Mouse (Mus musculus) limb, embryonic 14.5 days (tissue): ENCODE measurements around the gene Pde3a. TPM values are rescaled to one million over a fixed set of nuclear protein-coding genes. Genes with fewer than 3 reads are reported as not detected.

Source experiments
- ATAC-seq: fragments of 200-750 bp; cut with Nextera tagmentation; 2 replicates; pipeline ENCODE4 v1.8.0; 2017; ENCODE audit warnings: low read depth, moderate number of reproducible peaks, moderate TSS enrichment; ENCODE audit not compliant: low FRiP score
- DNase-seq: peaks from one replicate; pipeline ENCODE4 v3.0.0-alpha.2; 2015; ENCODE audit warnings: low spot score
- H3K27ac ChIP-seq: fragments of 300-500 bp; sonication (generic); replicated peaks from 2 replicates; pipeline ENCODE4 v1.5.1; 2014; ENCODE audit warnings: low read depth, mild to moderate bottlenecking, low read length, moderate library complexity, mixed read lengths
- H3K27me3 ChIP-seq: fragments of 300-500 bp; sonication (generic); 2 replicates; pipeline ENCODE4 v1.6.1; 2014; ENCODE audit warnings: low read length, mixed read lengths; ENCODE audit not compliant: control insufficient read depth, insufficient read depth
- H3K36me3 ChIP-seq: fragments of 300-500 bp; sonication (generic); 2 replicates; pipeline ENCODE4 v1.6.1; 2014; ENCODE audit warnings: mild to moderate bottlenecking, low read length, moderate library complexity, mixed read lengths; ENCODE audit not compliant: control insufficient read depth, insufficient read depth
- H3K4me1 ChIP-seq: fragments of 300-500 bp; sonication (generic); 2 replicates; pipeline ENCODE4 v1.6.1; 2014; ENCODE audit warnings: antibody characterized with exemption, low read length, mixed read lengths; ENCODE audit not compliant: control insufficient read depth, insufficient read depth
- H3K4me2 ChIP-seq: fragments of 300-500 bp; sonication (generic); replicated peaks from 2 replicates; pipeline ENCODE4 v1.6.1; 2014; ENCODE audit warnings: low read depth, mild to moderate bottlenecking, low read length, moderate library complexity; ENCODE audit not compliant: severe bottlenecking
- H3K4me3 ChIP-seq: fragments of 300-500 bp; sonication (generic); replicated peaks from 2 replicates; pipeline ENCODE4 v1.5.1; 2014; ENCODE audit warnings: low read length
- H3K9ac ChIP-seq: fragments of 300-500 bp; sonication (generic); 2 replicates; pipeline ENCODE4 v1.6.1; 2014; ENCODE audit warnings: mild to moderate bottlenecking, low read depth, low read length, moderate library complexity; ENCODE audit not compliant: severe bottlenecking
- H3K9me3 ChIP-seq: fragments of 300-500 bp; sonication (generic); 2 replicates; pipeline ENCODE4 v1.6.1; 2016; ENCODE audit warnings: low read length; ENCODE audit not compliant: control insufficient read depth
- POLR2A ChIP-seq: fragments of 200-500 bp; IDR thresholded peaks from 2 replicates; pipeline ENCODE4 v1.8.0; 2012; ENCODE audit warnings: inconsistent platforms, mild to moderate bottlenecking, moderate library complexity, borderline replicate concordance; ENCODE audit not compliant: insufficient read depth, insufficient read length; ENCODE audit errors: extremely low read depth
- WGBS: fragments of 180-500 bp; shearing (Covaris S2); extraction: QIAGEN DNeasy Blood & Tissue Kit; methylation state at CpG from one replicate; pipeline ENCODE4 v1.1.7; 2014; 5-methylcytosine and 5-hydroxymethylcytosine counted together
- polyA plus RNA-seq, 2 experiments: library from polyadenylated mRNA; depleted of rRNA in 1 of 2; stranded (reverse) in 1 of 2; unstranded in 1 of 2; fragments of >200 nt; fragmentation: Nextera tagmentation in 1 of 2; extraction: Ambion mirVana in 1 of 2; gene quantifications; 2 replicates each; pipeline versions ENCODE4 v1.2.1 to v1.2.3; 2012 to 2014

Gene Pde3a
- polyA plus RNA-seq, 2 experiments, result 4.6 to 5.2 TPM

DNA sequence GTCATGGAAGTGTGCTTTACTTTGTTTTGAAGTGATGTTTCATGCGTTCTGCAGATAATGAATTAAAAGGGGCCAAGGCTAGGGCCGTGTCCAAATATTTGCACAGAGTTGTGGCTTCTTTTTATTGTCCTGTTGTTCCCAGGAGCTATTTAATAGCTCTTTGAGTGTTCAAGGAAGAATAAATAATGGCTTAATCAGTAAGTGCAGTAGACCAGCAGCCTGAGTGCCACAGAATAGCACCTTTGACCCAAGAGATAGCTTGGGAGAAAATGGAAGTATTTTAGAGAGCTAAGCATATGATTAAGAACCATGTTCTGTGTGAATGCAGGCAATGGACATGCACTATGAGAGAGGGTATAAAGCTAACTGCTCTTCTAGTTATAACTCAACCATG is 44.4 kb downstream of the Pde3a start:
- DNase-seq, result no peak
- Histone ChIP-seq H3K27ac (no peak overlapping the region), H3K27me3 (no peaks in the 10 kb centered on the region), H3K9ac (no peak overlapping the region), H3K4me2 (no peak overlapping the region), H3K4me3 (no peak overlapping the region), H3K36me3 (no peaks in the 10 kb centered on the region), H3K9me3 (no peaks in the 10 kb centered on the region), H3K4me1 (no peaks in the 10 kb centered on the region)
- no peak for ATAC-seq
- no peak for TF ChIP-seq POLR2A
- 62% methylated on average over 2 of the region's 2 CpGs for WGBS

DNA sequence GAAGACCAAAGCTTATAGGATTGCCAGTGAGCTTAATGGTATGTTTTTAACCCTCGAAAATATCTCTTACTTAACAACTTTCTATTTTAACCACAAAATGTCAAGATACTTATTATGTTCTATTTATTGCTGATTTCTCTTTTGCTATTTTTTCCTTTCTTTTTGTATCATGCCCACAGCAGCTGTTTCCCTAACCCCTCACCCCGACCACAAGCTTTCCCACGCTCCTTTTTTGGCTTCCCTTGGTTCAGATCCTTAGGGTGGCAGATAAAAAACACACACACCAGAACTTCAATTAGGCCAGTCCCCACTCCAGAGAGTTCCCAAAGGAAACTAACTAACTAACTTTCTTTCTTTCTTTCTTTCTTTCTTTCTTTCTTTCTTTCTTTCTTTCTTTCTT is 46.2 kb downstream of the Pde3a start:
- no peak overlapping the region for H3K27ac ChIP-seq
- no peak overlapping the region for H3K4me2 ChIP-seq
- H3K9ac ChIP-seq, result no peak overlapping the region
- H3K27me3 ChIP-seq, result no peaks in the 10 kb centered on the region
- no peak for TF ChIP-seq POLR2A
- 77% methylated on average over 3 of the region's 3 CpGs for WGBS
- no peaks in the 10 kb centered on the region for H3K36me3 ChIP-seq
- no peaks in the 10 kb centered on the region for H3K9me3 ChIP-seq
- no peaks in the 10 kb centered on the region for H3K4me1 ChIP-seq
- DNase-seq (no peak), ATAC-seq (no peak)
- H3K4me3 ChIP-seq, result no peak overlapping the region

DNA sequence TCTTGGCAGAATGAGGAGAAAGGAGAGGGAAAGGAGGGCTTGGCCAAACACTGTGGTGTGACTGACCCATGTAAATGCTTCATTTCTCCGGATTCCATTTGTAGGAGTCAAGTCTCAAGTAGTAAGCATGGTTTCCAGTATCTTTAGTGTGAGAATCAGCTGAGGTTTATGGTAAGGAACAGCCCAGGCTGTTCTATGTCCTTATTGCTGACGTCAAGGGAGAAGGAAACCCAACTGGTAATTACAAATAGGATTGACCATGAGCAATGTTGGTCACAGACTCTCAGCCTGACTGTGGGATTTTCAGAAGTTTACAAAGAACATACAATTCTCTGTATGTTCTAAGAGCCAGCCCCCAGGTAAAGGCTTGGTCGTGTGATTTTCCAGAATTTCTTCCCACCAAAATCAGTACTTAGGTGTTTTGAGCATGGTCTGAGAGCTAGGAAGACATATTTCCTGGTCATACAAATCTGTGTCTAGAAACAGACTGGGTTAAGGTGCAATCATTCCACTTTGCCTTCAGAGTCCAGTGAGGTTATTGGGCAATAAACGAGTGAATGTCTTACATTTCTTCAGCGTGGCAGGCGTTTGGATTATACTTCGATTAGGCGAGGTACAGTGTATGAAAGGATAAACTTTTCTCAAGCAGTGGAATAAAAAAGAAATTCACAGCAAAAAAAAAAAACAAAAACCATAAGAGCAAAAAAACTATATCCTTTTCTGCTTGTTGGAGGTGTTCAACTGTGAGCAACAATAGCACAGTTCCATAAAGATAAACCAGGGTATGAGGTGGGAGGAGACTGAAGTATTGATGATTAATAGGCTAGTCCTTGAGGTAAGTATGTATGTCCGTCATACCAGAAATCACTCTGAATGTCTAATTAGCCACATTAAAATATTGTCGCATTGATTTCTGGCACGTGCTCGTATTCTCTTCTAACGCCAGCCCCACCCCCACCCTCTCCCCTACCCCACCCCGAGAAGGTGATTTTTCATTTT is 53.0 kb downstream of the Pde3a start:
- Histone ChIP-seq H3K27ac (no peak overlapping the region), H3K36me3 (no peaks in the 10 kb centered on the region), H3K27me3 (no peaks in the 10 kb centered on the region), H3K4me3 (no peak overlapping the region), H3K4me1 (peaks cover 3% of the 10 kb centered on the region; the same call in 1 of the 2 replicates), H3K9me3 (no peaks in the 10 kb centered on the region), H3K9ac (no peak overlapping the region), H3K4me2 (no peak overlapping the region)
- no peak for TF ChIP-seq POLR2A
- DNase-seq (no peak), ATAC-seq (no peak)
- 73% methylated on average over 14 of the region's 14 CpGs for WGBS

DNA sequence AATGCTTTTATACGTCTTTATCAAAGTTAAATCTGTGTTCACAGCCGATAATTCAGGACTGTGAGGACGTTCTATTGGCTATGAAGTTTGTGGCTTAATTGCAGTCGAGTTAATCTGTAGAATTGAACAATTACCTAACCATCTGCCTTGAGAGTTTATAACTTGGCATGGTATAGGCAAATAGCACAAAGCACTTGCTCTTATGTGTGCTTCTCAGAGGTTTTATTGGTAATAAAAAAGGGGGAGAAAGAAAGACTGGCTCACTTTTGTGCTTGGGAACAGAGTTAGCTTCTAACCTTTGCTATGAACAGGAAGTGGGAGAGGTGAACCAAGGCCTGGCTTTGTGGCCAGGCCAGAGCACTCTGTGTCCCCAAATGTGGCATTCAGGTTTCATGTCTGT is 53.8 kb downstream of the Pde3a start:
- Histone ChIP-seq H3K36me3 (no peaks in the 10 kb centered on the region), H3K4me3 (no peak overlapping the region), H3K27me3 (no peaks in the 10 kb centered on the region), H3K9ac (no peak overlapping the region), H3K9me3 (no peaks in the 10 kb centered on the region), H3K27ac (no peak overlapping the region), H3K4me2 (no peak overlapping the region), H3K4me1 (peaks cover 3% of the 10 kb centered on the region; the same call in 1 of the 2 replicates)
- ATAC-seq, result no peak
- no peak for TF ChIP-seq POLR2A
- 36% methylated on average over 4 of the region's 4 CpGs for WGBS
- no peak for DNase-seq

DNA sequence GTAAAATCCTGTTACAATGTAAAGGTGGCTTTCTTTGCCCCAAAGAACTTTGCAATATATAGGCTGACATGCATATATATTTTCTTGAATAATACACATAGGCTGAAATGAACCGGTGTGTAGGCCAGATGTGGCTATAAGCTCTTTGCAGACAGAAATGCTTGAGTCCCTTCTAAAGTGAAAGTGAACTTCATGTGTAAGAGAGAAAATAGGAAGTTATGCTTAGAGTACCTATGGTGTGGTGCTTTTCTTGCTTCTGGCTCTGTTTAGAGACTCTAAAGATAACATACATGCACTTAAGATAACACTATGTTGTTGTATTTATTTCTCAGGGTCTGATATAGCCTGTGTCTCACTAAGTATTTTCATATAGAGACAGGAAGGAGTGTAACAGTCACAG is 58.3 kb downstream of the Pde3a start:
- Histone ChIP-seq H3K9me3 (no peaks in the 10 kb centered on the region), H3K4me2 (no peak overlapping the region), H3K27me3 (no peaks in the 10 kb centered on the region), H3K27ac (no peak overlapping the region), H3K9ac (no peak overlapping the region), H3K4me3 (no peak overlapping the region), H3K36me3 (no peaks in the 10 kb centered on the region), H3K4me1 (peaks cover 10% of the 10 kb centered on the region; the same call in 1 of the 2 replicates)
- 69% methylated on average over 1 of the region's 1 CpGs for WGBS
- DNase-seq (no peak), ATAC-seq (no peak)
- TF ChIP-seq POLR2A, result no peak
